Mouse (Mus musculus) hindbrain, embryonic 13.5 days (tissue): Measurements from ENCODE around the gene Prr3. TPM values are rescaled to one million over a fixed set of nuclear protein-coding genes. Genes with fewer than 3 reads are reported as not detected.
A peak's percentile ranks its signal among the peaks of the same experiment; 100 is the strongest.

Experiments used
- ATAC-seq: fragments of 200-750 bp; cut with Nextera tagmentation; 2 replicates; pipeline ENCODE4 v1.8.0; 2017; ENCODE audit warnings: moderate TSS enrichment; ENCODE audit not compliant: low FRiP score
- H3K27ac ChIP-seq: fragments of 300-500 bp; sonication (generic); 2 replicates; pipeline ENCODE4 v1.5.1; 2015; ENCODE audit warnings: inconsistent platforms, mild to moderate bottlenecking, moderate library complexity
- H3K27me3 ChIP-seq: fragments of 300-500 bp; sonication (generic); 2 replicates; pipeline ENCODE4 v1.6.1; 2015; ENCODE audit warnings: mild to moderate bottlenecking, inconsistent platforms
- H3K36me3 ChIP-seq: fragments of 300-500 bp; sonication (generic); 2 replicates; pipeline ENCODE4 v1.6.1; 2015; ENCODE audit warnings: mild to moderate bottlenecking, inconsistent platforms
- H3K4me1 ChIP-seq: fragments of 300-500 bp; sonication (generic); replicated peaks from 2 replicates; pipeline ENCODE4 v1.6.1; 2015; ENCODE audit warnings: inconsistent platforms
- H3K4me2 ChIP-seq: fragments of 300-500 bp; sonication (generic); 2 replicates; pipeline ENCODE4 v1.6.1; 2015; ENCODE audit warnings: inconsistent platforms, mild to moderate bottlenecking, moderate library complexity
- H3K4me3 ChIP-seq: fragments of 300-500 bp; sonication (generic); 2 replicates; pipeline ENCODE4 v1.5.1; 2015; ENCODE audit warnings: mild to moderate bottlenecking, inconsistent platforms
- H3K9ac ChIP-seq: fragments of 300-500 bp; sonication (generic); 2 replicates; pipeline ENCODE4 v1.6.1; 2015; ENCODE audit warnings: mild to moderate bottlenecking, inconsistent platforms
- H3K9me3 ChIP-seq: fragments of 300-500 bp; sonication (generic); 2 replicates; pipeline ENCODE4 v1.6.1; 2016; ENCODE audit warnings: inconsistent platforms
- WGBS: fragments of 180-500 bp; shearing (Covaris S2); methylation state at CpG from one replicate; pipeline ENCODE4 v1.1.7; 2015; 5-methylcytosine and 5-hydroxymethylcytosine counted together
- polyA plus RNA-seq: library from polyadenylated mRNA; unstranded; fragments of >200 nt; fragmentation: Nextera tagmentation; extraction: Ambion mirVana; gene quantifications from 2 replicates; pipeline ENCODE4 v1.2.1, GENCODE M21; 2015

Gene Prr3
- polyA plus RNA-seq, 1 experiment from 2014 or later = 73.5 TPM

DNA sequence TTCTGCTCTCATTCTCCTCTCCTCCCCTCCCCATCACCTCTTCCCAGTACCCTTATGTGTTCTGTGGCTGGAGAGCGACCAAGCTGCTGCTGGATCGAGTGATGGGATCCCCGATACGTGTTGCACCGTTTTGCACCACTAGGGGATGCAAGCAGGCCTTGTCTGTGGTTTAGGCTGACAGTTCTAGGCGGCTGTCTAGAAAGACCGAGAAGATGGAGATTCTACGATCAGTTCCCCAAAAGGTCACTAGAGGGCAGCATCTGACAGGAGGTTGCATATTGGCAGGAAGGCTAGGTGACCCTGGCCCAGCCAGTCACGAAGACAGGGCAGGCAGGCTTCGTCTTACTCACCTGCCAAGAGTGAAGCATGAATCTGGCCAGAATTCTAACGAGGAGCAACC, 16.9 kb upstream of the Prr3 start:
- Histone ChIP-seq H3K27me3 (no peaks in the 10 kb centered on the region), H3K9ac (no peak overlapping the region), H3K36me3 (no peaks in the 10 kb centered on the region), H3K4me3 (no peak overlapping the region), H3K9me3 (no peaks in the 10 kb centered on the region), H3K4me2 (no peak overlapping the region), H3K4me1 (peaks cover 29% of the 10 kb centered on the region), H3K27ac (no peak overlapping the region)
- ATAC-seq = peak; percentile 57
- 1% methylated on average over 11 of the region's 11 CpGs for WGBS

DNA sequence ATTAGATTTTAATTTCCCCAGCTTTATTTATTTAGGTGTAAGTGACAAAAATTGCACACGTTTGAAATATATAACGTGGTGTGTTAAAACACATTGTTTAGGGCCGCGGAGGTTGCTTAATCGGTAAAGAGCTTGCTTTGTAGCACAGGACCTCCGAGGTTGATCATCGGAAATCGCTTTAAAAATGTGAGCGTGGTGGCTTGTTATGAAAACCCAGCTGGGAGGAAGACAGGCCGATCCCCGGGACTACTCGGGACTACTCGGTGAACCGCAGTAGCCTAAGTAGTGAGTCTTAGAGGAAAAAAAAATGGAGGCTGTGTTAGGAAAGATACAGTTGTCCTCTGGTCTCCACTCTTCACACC, 14.8 kb upstream of the Prr3 start:
- ATAC-seq = no peak
- H3K9me3 ChIP-seq = no peaks in the 10 kb centered on the region
- peak overlapping the region; percentile 80 for H3K9ac ChIP-seq
- peaks cover 1% of the 10 kb centered on the region for H3K36me3 ChIP-seq
- peak overlapping the region; percentile 66 for H3K4me2 ChIP-seq
- H3K27me3 ChIP-seq = no peaks in the 10 kb centered on the region
- 4% methylated on average over 14 of the region's 14 CpGs for WGBS
- peaks cover 29% of the 10 kb centered on the region for H3K4me1 ChIP-seq
- peak overlapping the region; percentile 73 for H3K27ac ChIP-seq
- peak overlapping the region; percentile 59 for H3K4me3 ChIP-seq

DNA sequence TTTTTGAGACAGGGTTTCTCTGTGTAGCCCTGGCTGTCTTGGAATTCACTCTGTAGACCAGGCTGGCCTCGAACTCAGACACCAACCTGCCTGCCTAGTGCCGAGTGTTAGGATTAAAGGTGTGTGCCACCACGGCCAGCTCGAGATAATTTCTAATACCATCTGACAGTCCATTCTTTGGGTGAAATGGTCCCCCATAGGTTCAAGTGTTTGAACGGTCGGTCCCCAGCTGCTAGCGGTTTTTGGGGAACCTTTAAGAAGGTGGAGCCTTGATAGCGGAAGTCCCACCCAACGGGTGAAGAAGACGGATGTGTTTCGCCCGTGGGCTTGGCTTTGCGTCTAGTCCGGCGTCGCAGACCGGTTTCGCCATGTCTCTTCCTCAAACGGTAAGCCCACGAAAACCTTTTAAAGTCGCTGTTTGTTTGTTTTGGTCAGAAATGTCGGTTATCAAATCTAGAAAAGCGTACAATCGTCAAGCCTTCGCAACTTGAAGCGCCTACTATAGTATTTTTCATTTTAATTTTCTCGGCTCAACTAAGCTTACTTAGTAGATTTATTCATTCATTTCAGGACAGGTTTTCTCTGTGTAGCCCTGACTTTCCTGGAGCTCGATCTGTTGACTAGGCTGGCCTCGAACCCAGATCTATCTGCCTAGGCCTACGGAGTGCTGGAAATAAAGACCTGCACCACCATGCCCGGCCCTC, 14.3 kb upstream of the Prr3 start:
- ATAC-seq = peak; percentile 75
- peaks cover 6% of the 10 kb centered on the region for H3K36me3 ChIP-seq
- H3K9ac ChIP-seq = peak overlapping the region; percentile 80
- H3K27me3 ChIP-seq = no peaks in the 10 kb centered on the region
- 5% methylated on average over 31 of the region's 31 CpGs for WGBS
- peak overlapping the region; percentile 59 for H3K4me3 ChIP-seq
- H3K4me2 ChIP-seq = peak overlapping the region; percentile 66
- H3K27ac ChIP-seq = peak overlapping the region; percentile 73
- peaks cover 29% of the 10 kb centered on the region for H3K4me1 ChIP-seq
- H3K9me3 ChIP-seq = no peaks in the 10 kb centered on the region

DNA sequence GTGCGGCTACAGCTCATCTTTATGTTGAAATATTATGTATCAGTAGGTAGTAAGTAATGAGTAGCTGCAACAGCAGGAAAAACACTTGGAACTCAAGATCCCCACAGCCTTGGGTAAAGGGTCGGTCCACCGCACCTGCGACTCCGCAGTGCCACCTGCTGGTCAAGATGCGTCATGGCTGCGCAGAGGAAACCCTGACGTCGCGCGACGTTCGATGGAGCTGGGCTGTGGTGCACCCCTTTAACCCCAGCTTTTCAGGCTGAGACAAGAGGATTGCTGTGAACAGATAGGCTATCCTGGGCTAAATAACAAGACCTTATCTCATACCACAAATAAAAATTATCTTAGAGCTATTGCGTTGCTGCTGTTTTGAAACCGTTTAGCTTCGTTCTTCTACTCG, 13.6 kb upstream of the Prr3 start:
- Histone ChIP-seq H3K36me3 (peaks cover 13% of the 10 kb centered on the region), H3K4me3 (peak overlapping the region; percentile 59; the same call in 1 of the 2 replicates), H3K27me3 (no peaks in the 10 kb centered on the region), H3K4me2 (peak overlapping the region; percentile 66), H3K9me3 (no peaks in the 10 kb centered on the region), H3K9ac (no peak overlapping the region), H3K4me1 (peaks cover 29% of the 10 kb centered on the region), H3K27ac (peak overlapping the region; percentile 73; the same call in 1 of the 2 replicates)
- WGBS = 9% methylated on average over 17 of the region's 17 CpGs
- peak; percentile 77 for ATAC-seq

DNA sequence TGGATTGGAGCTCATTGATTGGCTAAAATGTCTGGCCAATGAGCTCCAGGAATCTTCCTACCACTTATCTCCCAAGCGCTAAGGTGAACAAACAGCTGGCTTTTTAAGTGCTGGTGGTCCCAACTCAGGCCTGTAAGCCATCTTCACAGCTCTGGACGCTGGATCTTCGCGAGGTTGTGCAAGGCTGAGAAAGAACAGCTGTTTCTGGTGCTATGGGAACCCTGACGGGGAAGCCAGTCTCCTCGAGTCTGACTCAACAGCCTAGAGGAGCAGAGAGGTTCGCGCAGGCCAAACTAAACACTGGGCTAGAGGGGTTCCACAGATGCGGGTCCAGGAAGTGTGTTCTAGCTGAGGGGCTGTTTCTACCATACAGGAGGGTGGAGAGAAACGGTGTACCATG, 11.7 kb upstream of the Prr3 start:
- peaks cover 18% of the 10 kb centered on the region for H3K4me1 ChIP-seq
- peaks cover 32% of the 10 kb centered on the region for H3K36me3 ChIP-seq
- H3K27me3 ChIP-seq = no peaks in the 10 kb centered on the region
- ATAC-seq = no peak
- H3K4me2 ChIP-seq = no peak overlapping the region
- H3K9me3 ChIP-seq = no peaks in the 10 kb centered on the region
- no peak overlapping the region for H3K4me3 ChIP-seq
- H3K9ac ChIP-seq = no peak overlapping the region
- no peak overlapping the region for H3K27ac ChIP-seq
- 56% methylated on average over 10 of the region's 10 CpGs for WGBS

DNA sequence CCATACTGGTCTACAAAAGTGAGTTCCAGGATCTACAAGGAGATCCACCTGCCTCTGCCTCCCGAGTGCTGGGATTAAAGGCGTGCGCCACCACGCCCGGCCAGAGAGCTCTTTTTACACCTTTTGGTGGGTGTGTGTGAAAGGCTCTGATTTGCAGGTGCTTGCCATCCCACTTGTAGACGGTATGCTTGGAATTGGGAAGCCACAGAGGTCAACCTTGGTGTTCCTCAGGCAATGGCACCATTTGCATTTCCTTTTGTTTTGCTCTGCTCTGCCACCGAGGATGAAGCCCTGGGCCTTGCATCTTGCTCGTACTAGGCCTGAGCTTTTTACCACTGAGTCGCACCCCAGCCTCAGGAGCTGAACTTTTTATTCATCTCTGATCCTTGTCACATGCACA, 1.7 kb upstream of the Prr3 start:
- WGBS = 90% methylated on average over 9 of the region's 9 CpGs
- peak overlapping the region; percentile 93; the same call in 1 of the 2 replicates for H3K9ac ChIP-seq
- H3K9me3 ChIP-seq = no peaks in the 10 kb centered on the region
- H3K4me3 ChIP-seq = no peak overlapping the region
- no peak overlapping the region for H3K4me2 ChIP-seq
- no peak overlapping the region for H3K27ac ChIP-seq
- H3K27me3 ChIP-seq = no peaks in the 10 kb centered on the region
- peaks cover 53% of the 10 kb centered on the region for H3K36me3 ChIP-seq
- no peak for ATAC-seq
- peaks cover 24% of the 10 kb centered on the region for H3K4me1 ChIP-seq

DNA sequence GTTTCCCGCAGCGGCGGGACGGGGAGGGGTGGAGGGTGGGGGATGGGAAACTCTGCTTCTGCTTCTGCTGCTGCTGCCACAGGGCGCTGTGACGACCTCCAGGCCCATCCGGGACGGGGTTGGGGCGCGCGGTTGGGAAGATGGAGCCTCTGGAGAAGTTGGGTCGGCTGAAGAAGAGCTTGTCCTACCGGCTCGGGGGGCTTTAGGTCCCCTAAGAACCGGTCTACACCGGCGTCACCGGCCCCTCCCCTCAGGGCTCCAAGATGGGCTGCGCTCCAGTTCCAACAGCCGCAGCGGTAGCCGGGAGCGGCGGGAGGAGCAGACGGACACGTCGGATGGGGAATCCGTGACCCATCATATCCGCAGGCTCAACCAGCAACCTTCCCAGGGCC, 323 bp upstream of the Prr3 start:
- peak; percentile 41 for ATAC-seq
- peaks cover 24% of the 10 kb centered on the region for H3K4me1 ChIP-seq
- peaks cover 44% of the 10 kb centered on the region for H3K36me3 ChIP-seq
- peak overlapping the region; percentile 95 for H3K27ac ChIP-seq
- H3K9ac ChIP-seq = peak overlapping the region; percentile 93
- no peaks in the 10 kb centered on the region for H3K27me3 ChIP-seq
- under 1% methylated on average over 25 of the region's 29 CpGs for WGBS
- peak overlapping the region; percentile 70 for H3K4me2 ChIP-seq
- no peaks in the 10 kb centered on the region for H3K9me3 ChIP-seq
- peak overlapping the region; percentile 91 for H3K4me3 ChIP-seq

DNA sequence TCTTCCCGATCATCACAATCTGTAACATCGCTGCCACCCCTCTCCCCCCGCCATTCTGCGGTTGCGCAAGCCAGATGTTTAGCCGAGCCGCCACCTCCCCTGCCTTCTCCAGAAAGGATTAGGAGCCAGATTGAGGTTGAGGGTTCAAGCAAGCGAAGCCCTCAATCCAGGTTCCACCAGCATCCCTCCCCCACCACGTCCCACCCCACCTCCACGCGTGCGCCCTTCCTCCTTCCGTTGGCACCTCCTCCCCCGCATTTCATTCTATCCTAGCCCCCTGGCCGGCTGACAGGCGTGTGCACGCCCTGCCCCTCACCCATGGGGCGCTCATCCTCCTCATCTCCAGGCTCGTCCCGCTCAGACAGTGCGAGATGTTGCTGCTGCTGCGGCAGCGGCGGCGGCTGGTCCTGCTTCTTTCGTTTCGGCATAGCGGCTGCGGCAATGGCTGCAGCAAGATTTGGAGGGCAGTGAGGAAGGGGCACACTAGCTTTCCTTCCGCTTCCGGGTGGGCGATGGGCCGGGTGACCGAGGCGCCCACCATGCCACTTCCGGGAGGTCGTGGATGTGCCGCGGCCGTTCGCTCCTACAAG, 1.1 kb downstream of the Prr3 start:
- no peaks in the 10 kb centered on the region for H3K27me3 ChIP-seq
- under 1% methylated on average over 41 of the region's 41 CpGs for WGBS
- H3K36me3 ChIP-seq = peaks cover 41% of the 10 kb centered on the region
- peak overlapping the region; percentile 93 for H3K9ac ChIP-seq
- H3K4me3 ChIP-seq = peak overlapping the region; percentile 91
- peak; percentile 88 for ATAC-seq
- no peaks in the 10 kb centered on the region for H3K9me3 ChIP-seq
- peak overlapping the region; percentile 95 for H3K27ac ChIP-seq
- peaks cover 24% of the 10 kb centered on the region for H3K4me1 ChIP-seq
- H3K4me2 ChIP-seq = peak overlapping the region; percentile 70

DNA sequence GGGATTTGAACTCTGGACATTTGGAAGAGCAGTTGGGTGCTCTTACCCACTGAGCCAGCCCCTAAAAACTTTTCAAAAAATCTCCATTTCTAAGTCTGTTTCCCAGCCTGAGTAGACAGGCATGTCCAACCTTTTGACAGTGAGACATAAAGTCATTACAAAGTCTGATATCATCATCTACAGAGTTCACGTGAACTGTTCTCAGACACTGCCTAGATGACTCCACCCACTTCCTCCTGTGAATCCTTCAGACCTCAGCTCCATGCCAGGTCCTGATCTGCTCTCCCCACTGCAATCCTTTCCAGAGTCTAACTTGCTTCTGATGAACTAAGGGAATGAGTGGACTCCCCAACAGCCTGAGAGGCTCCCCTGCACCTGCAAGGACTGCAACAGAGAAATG, 7.9 kb downstream of the Prr3 start:
- peaks cover 36% of the 10 kb centered on the region for H3K36me3 ChIP-seq
- ATAC-seq = no peak
- H3K4me3 ChIP-seq = no peak overlapping the region
- no peak overlapping the region for H3K27ac ChIP-seq
- no peaks in the 10 kb centered on the region for H3K9me3 ChIP-seq
- WGBS = 81% methylated on average over 1 of the region's 1 CpGs
- H3K27me3 ChIP-seq = no peaks in the 10 kb centered on the region
- no peak overlapping the region for H3K4me2 ChIP-seq
- peaks cover 27% of the 10 kb centered on the region for H3K4me1 ChIP-seq
- H3K9ac ChIP-seq = no peak overlapping the region

DNA sequence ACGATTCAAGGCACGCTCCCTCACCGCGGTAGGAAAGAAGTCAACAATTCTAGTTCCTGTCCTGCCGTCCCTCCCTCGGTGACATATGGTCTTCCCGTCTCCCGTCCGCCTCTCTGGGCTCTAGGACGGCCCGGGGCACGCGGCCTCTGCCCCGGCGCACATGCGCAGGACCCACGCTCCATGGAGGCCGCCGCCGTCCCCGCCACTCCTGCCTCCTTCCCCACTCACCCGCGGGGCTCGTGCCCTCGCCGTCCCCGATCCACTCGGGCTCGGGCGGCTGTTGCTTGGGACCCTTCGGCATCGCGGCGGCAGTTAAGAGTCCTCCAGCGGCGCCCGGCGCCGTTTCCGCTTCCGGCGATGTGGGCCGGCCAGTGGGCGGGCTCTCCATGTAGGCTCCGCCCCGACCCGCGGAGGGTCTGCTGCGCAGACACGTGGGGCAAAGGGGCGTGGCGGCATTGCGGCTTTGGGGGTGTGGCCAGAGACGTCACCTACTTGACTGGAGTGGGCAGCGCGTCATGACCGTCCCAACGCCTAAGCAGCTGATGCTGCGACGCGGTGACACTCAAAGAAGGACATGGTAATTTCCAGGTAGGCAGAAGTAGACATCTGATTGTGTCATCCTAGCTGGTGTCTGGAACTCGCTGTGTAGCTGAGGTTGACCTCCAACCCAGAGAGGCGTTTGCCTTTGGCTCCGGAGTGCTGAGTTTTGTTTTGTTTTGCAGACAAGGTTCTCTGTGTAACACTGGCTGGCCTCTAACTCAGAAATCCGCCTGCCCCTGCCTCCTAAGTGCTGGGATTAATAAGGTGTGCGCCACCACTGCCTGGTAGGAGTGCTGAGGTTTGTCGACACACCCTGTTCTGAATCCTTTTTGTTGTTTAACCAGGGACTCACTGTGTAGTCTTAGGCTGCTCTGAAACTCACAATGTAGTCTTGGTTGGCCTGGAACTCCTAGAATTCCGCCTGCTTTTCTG, 10.3 kb downstream of the Prr3 start, which contains the start of gene Abcf1:
Gene Abcf1, minus strand, starts transcription at position 344 of the 972 bp plus-strand sequence.
- no peaks in the 10 kb centered on the region for H3K27me3 ChIP-seq
- H3K36me3 ChIP-seq = peaks cover 42% of the 10 kb centered on the region
- H3K27ac ChIP-seq = peak within 1 kb of the TSS; percentile 83
- peak within 1 kb of the TSS; percentile 82 for H3K4me3 ChIP-seq
- peak; percentile 96 for ATAC-seq
- WGBS = under 1% methylated on average over 68 of the region's 68 CpGs
- peak within 1 kb of the TSS; percentile 90 for H3K9ac ChIP-seq
- peaks cover 27% of the 10 kb centered on the region for H3K4me1 ChIP-seq
- peak within 1 kb of the TSS; percentile 91 for H3K4me2 ChIP-seq
- H3K9me3 ChIP-seq = no peaks in the 10 kb centered on the region

DNA sequence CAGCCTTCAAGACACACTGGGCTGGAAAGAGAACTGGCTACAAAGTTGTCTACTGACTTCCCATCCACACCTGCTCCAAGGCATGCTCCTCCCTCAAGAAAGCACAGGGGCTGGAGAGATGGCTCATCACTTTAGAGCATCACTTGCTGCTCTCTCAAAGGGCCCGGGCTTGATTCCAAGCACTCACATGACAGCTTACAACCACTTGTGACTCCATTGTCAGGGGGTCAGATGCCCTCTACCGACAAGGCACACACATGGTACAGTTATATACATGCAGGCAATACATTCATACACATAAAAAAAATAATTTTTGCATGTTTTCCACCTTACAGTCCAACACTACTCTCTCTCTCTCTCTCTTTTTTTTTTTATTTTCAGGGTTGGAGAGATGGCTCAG, 12.4 kb downstream of the Prr3 start:
- H3K4me1 ChIP-seq = peaks cover 27% of the 10 kb centered on the region
- no peaks in the 10 kb centered on the region for H3K9me3 ChIP-seq
- no peak overlapping the region for H3K27ac ChIP-seq
- no peaks in the 10 kb centered on the region for H3K27me3 ChIP-seq
- peaks cover 45% of the 10 kb centered on the region for H3K36me3 ChIP-seq
- no peak overlapping the region for H3K9ac ChIP-seq
- no peak overlapping the region for H3K4me3 ChIP-seq
- ATAC-seq = no peak
- 96% methylated on average over 2 of the region's 2 CpGs for WGBS
- H3K4me2 ChIP-seq = no peak overlapping the region

DNA sequence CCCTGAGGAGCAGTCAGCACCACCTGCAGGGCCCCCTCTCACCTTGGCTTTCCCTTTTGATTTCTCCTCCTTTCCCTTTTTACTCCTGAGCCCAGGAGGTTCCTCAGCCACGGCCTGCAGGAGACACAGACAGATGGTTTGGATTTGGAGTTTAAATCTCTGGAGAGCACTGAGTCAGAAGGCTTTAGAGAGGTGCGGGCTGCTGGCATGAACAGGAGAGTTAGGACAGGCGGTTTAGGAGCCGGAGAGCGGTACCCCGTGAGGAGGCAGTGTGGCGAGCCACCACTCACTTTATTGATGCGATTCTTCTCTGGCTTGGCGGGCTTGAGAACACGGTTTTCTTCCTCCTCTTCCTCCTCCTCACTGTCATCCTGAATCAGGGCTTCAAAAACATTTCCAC, 16.8 kb downstream of the Prr3 start:
- H3K4me2 ChIP-seq = no peak overlapping the region
- no peak overlapping the region for H3K4me3 ChIP-seq
- no peaks in the 10 kb centered on the region for H3K27me3 ChIP-seq
- WGBS = 89% methylated on average over 10 of the region's 10 CpGs
- H3K4me1 ChIP-seq = peaks cover 10% of the 10 kb centered on the region
- ATAC-seq = no peak
- no peaks in the 10 kb centered on the region for H3K9me3 ChIP-seq
- no peak overlapping the region for H3K27ac ChIP-seq
- no peak overlapping the region for H3K9ac ChIP-seq
- peaks cover 82% of the 10 kb centered on the region for H3K36me3 ChIP-seq
